Mouse (Mus musculus): ENCODE results near the gene Auts2.

DNA sequence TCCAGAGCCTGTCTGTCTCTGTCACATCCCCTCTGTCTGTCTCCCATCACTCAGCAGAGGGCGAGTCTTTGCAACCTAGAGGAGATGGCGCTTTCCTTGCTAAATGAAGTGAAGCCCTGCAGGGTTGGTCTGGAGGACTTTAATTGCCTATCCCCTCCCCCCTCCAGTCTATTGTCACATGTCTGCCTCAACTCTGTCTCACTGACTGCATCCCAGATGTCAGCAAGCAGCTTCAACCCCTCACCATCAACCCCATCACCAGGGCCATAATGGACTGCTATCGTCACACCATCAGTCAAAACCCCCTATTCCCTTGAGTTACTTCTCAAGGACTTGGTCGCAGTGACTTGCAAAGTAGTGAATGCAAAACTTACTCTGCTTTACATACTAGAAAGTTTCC is 402.3 kb downstream of the Auts2 start:
- no peak for TF ChIP-seq CTCF (IDR thresholded peaks at IDR 0.05)
- no peak for TF ChIP-seq EP300 (IDR thresholded peaks at IDR 0.05)

Data from lung, postnatal 0 days (tissue).